Mouse (Mus musculus) CH12.LX (cell line): ENCODE results near the gene Pik3cb. TPM values are rescaled to one million over a fixed set of nuclear protein-coding genes. Genes with fewer than 3 reads are reported as not detected.

Experiments
- DNase-seq: peaks from one replicate; pipeline ENCODE4 v3.0.0-alpha.2; 2013; ENCODE audit errors: extremely low read depth
- H3K27ac ChIP-seq: 2 replicates; pipeline ENCODE4 v1.5.1; 2012; ENCODE audit warnings: low read depth, mild to moderate bottlenecking, control low read depth, moderate library complexity; ENCODE audit not compliant: insufficient read depth
- H3K27me3 ChIP-seq: replicated peaks from 2 replicates; pipeline ENCODE3; 2012; ENCODE audit warnings: inconsistent platforms
- H3K36me3 ChIP-seq, 2 experiments: replicated peaks in 1 of 2; 2 replicates each; pipeline versions ENCODE3 to v1.6.1; 2012; ENCODE audit warnings: inconsistent platforms in 1 of 2, low read length in 1 of 2, mild to moderate bottlenecking in 1 of 2, mixed read lengths in 1 of 2, moderate library complexity in 1 of 2; ENCODE audit not compliant: control insufficient read depth in 1 of 2, insufficient read depth in 1 of 2
- H3K4me1 ChIP-seq, 2 experiments: 2 replicates each; pipeline ENCODE4 v1.6.1; 2012; ENCODE audit warnings: inconsistent platforms in 1 of 2, moderate library complexity in 1 of 2; ENCODE audit not compliant: insufficient read depth in 2 of 2, control insufficient read depth in 1 of 2
- H3K4me2 ChIP-seq: 2 replicates; pipeline ENCODE4 v1.6.1; 2012; ENCODE audit warnings: low read depth, mild to moderate bottlenecking, control low read depth; ENCODE audit not compliant: poor library complexity, insufficient read depth, severe bottlenecking
- H3K4me3 ChIP-seq, 3 experiments: fragments of 150-350 bp in 1 of 3; sonication (generic) in 1 of 3; replicated peaks in 1 of 3; 2 replicates each; pipeline versions ENCODE3 to v1.5.1; 2011 to 2012; ENCODE audit warnings: low read depth in 2 of 3, low read length in 2 of 3, mild to moderate bottlenecking in 2 of 3, moderate library complexity in 2 of 3, control low read depth in 1 of 3, improper control_type of control experiment in 1 of 3, inconsistent platforms in 1 of 3, mixed read lengths in 1 of 3; ENCODE audit not compliant: poor library complexity in 1 of 3
- H3K79me2 ChIP-seq: replicated peaks from 2 replicates; pipeline ENCODE4 v1.6.1; 2012; ENCODE audit warnings: mild to moderate bottlenecking, moderate library complexity; ENCODE audit not compliant: control insufficient read depth, poor library complexity, insufficient read depth, severe bottlenecking; ENCODE audit errors: extremely low read depth
- H3K9ac ChIP-seq: 2 replicates; pipeline ENCODE4 v1.6.1; 2012; ENCODE audit warnings: low read depth, mild to moderate bottlenecking, control low read depth, moderate library complexity; ENCODE audit not compliant: insufficient read depth
- H3K9me3 ChIP-seq: replicated peaks from 2 replicates; pipeline ENCODE3; 2012; ENCODE audit warnings: low read length, inconsistent platforms, mixed read lengths
- BHLHE40 ChIP-seq: IDR thresholded peaks from 2 replicates; pipeline ENCODE4 v1.6.1; 2011; ENCODE audit warnings: mild to moderate bottlenecking, low read depth, low read length, improper control_type of control experiment
- CHD1 ChIP-seq: IDR thresholded peaks from 2 replicates; pipeline ENCODE4 v1.6.1; 2012; ENCODE audit warnings: low read depth, low read length, improper control_type of control experiment, inconsistent platforms
- CHD2 ChIP-seq: IDR thresholded peaks from 2 replicates; pipeline ENCODE4 v1.6.1; 2011; ENCODE audit warnings: low read length, improper control_type of control experiment
- E2F4 ChIP-seq: IDR thresholded peaks from 2 replicates; pipeline ENCODE4 v1.6.1; 2011; ENCODE audit warnings: low read depth, low read length, improper control_type of control experiment; ENCODE audit not compliant: insufficient replicate concordance
- ELF1 ChIP-seq: IDR thresholded peaks from 2 replicates; pipeline ENCODE4 v1.6.1; 2014; ENCODE audit warnings: low read depth, mild to moderate bottlenecking, inconsistent platforms, low read length, improper control_type of control experiment
- ETS1 ChIP-seq: conservative IDR thresholded peaks from 2 replicates; pipeline ENCODE4 v1.6.1; 2012; ENCODE audit warnings: low read depth, mild to moderate bottlenecking, inconsistent platforms, low read length, improper control_type of control experiment, moderate library complexity
- HCFC1 ChIP-seq: IDR thresholded peaks from 2 replicates; pipeline ENCODE4 v1.6.1; 2012; ENCODE audit warnings: low read depth, mild to moderate bottlenecking, inconsistent platforms, low read length, improper control_type of control experiment
- IRF4 ChIP-seq: IDR thresholded peaks from 2 replicates; pipeline ENCODE4 v1.6.1; 2014; ENCODE audit warnings: low read depth, mild to moderate bottlenecking, inconsistent platforms, low read length, improper control_type of control experiment
- JUN ChIP-seq: IDR thresholded peaks from 2 replicates; pipeline ENCODE4 v1.6.1; 2011; ENCODE audit warnings: low read depth, mild to moderate bottlenecking, low read length, improper control_type of control experiment, moderate library complexity; ENCODE audit not compliant: insufficient read depth
- JUND ChIP-seq: conservative IDR thresholded peaks from 2 replicates; pipeline ENCODE4 v1.6.1; 2011; ENCODE audit warnings: low read depth, low read length, improper control_type of control experiment
- KAT2A ChIP-seq: IDR thresholded peaks from 2 replicates; pipeline ENCODE4 v1.6.1; 2012; ENCODE audit warnings: low read length, improper control_type of control experiment, inconsistent platforms; ENCODE audit not compliant: insufficient replicate concordance
- MAFK ChIP-seq: IDR thresholded peaks from 2 replicates; pipeline ENCODE4 v1.6.1; 2011; ENCODE audit warnings: low read length, improper control_type of control experiment; ENCODE audit not compliant: insufficient replicate concordance
- MEF2A ChIP-seq: IDR thresholded peaks from 2 replicates; pipeline ENCODE4 v1.6.1; 2014; ENCODE audit warnings: low read depth, mild to moderate bottlenecking, inconsistent platforms, low read length, improper control_type of control experiment, borderline replicate concordance
- MXI1 ChIP-seq: IDR thresholded peaks from 2 replicates; pipeline ENCODE4 v1.6.1; 2011; ENCODE audit warnings: mild to moderate bottlenecking, low read depth, low read length, improper control_type of control experiment
- NELFE ChIP-seq: IDR thresholded peaks from 2 replicates; pipeline ENCODE4 v1.6.1; 2011; ENCODE audit warnings: low read depth, low read length, improper control_type of control experiment
- POLR2A ChIP-seq: IDR thresholded peaks from 2 replicates; pipeline ENCODE4 v1.6.1; 2011; ENCODE audit warnings: low read depth, mild to moderate bottlenecking, improper control_type of control experiment, low read length
- RCOR1 ChIP-seq: conservative IDR thresholded peaks from 2 replicates; pipeline ENCODE4 v1.6.1; 2012; ENCODE audit warnings: low read depth, mild to moderate bottlenecking, inconsistent platforms, low read length, improper control_type of control experiment
- SIN3A ChIP-seq: IDR thresholded peaks from 2 replicates; pipeline ENCODE4 v1.6.1; 2012; ENCODE audit warnings: low read length, improper control_type of control experiment, inconsistent platforms
- SMC3 ChIP-seq: IDR thresholded peaks from 2 replicates; pipeline ENCODE4 v1.6.1; 2011; ENCODE audit warnings: low read depth, low read length, improper control_type of control experiment
- TBP ChIP-seq: conservative IDR thresholded peaks from 2 replicates; pipeline ENCODE4 v1.6.1; 2011; ENCODE audit warnings: low read depth, low read length, improper control_type of control experiment
- TCF12 ChIP-seq: IDR thresholded peaks from 2 replicates; pipeline ENCODE4 v1.6.1; 2014; ENCODE audit warnings: low read depth, mild to moderate bottlenecking, inconsistent platforms, low read length, improper control_type of control experiment
- UBTF ChIP-seq: IDR thresholded peaks from 2 replicates; pipeline ENCODE4 v1.6.1; 2012; ENCODE audit warnings: low read depth, mild to moderate bottlenecking, inconsistent platforms, low read length, improper control_type of control experiment, moderate library complexity
- USF2 ChIP-seq: conservative IDR thresholded peaks from 2 replicates; pipeline ENCODE4 v1.6.1; 2011; ENCODE audit warnings: low read depth, low read length, improper control_type of control experiment
- ZC3H11A ChIP-seq: IDR thresholded peaks from 2 replicates; pipeline ENCODE4 v1.6.1; 2012; ENCODE audit warnings: low read depth, mild to moderate bottlenecking, inconsistent platforms, low read length, improper control_type of control experiment
- ZKSCAN1 ChIP-seq: IDR thresholded peaks from 2 replicates; pipeline ENCODE4 v1.6.1; 2012; ENCODE audit warnings: low read depth, inconsistent platforms, low read length, improper control_type of control experiment, borderline replicate concordance
- ZMIZ1 ChIP-seq: IDR thresholded peaks from 2 replicates; pipeline ENCODE4 v1.6.1; 2012; ENCODE audit warnings: low read depth, mild to moderate bottlenecking, inconsistent platforms, low read length, improper control_type of control experiment
- ZNF384 ChIP-seq: IDR thresholded peaks from 2 replicates; pipeline ENCODE4 v1.6.1; 2012; ENCODE audit warnings: low read depth, low read length, improper control_type of control experiment, inconsistent platforms
- dilution Hi-C: fragments of 300-500 bp; cut with MboI; formaldehyde crosslinking; loops from 2 replicates; pipeline ENCODE4 v1.14.3; 2020; ENCODE audit warnings: low sequenced_read_pairs; ENCODE audit not compliant: extremely low pct_unique_long_range_greater_than_20kb, extremely low pct_ligation_motif_present
- in situ Hi-C: fragments of 300-500 bp; cut with MboI; formaldehyde crosslinking; loops from 3 replicates; pipeline ENCODE4 v1.14.3; 2019; ENCODE audit warnings: low sequenced_read_pairs, low pct_ligation_motif_present, low pct_unique_long_range_greater_than_20kb, mixed read lengths
- polyA plus RNA-seq: library from polyadenylated mRNA; unstranded; fragments of >175 nt; gene quantifications from 2 replicates; pipeline ENCODE4 v1.2.1, GENCODE M21; 2012; ENCODE audit warnings: low read depth; ENCODE audit not compliant: insufficient read length
- total RNA-seq, 2 experiments: library from RNA; depleted of rRNA; stranded (reverse); fragments of 300-350 nt in 1 of 2; fragments of >200 nt in 1 of 2; gene quantifications; 2 replicates each; pipeline ENCODE4 v1.2.3; 2012 to 2014

Pik3cb gene
- total and polyA plus RNA-seq, 3 experiments, result 1.0 to 3.2 (median 1.0) TPM

GRCm38 (mm10) chr9:99081718-99082117 is 58.7 kb downstream of the Pik3cb start:
- Histone ChIP-seq H3K36me3 (peaks cover 0 to 2% of the 10 kb centered on the region in 2 experiments), H3K9ac (no peak overlapping the region), H3K4me3 (no peak overlapping the region), H3K9me3 (no peaks in the 10 kb centered on the region), H3K79me2 (no peaks in the 10 kb centered on the region), H3K27ac (no peak overlapping the region), H3K4me1 (no peaks in the 10 kb centered on the region), H3K27me3 (no peaks in the 10 kb centered on the region), H3K4me2 (no peak overlapping the region)
- no peak for DNase-seq
- TF ChIP-seq ZC3H11A (no peak), NELFE (no peak), UBTF (no peak), JUND (no peak), BHLHE40 (no peak), JUN (no peak), ETS1 (no peak), SMC3 (no peak), TBP (no peak), IRF4 (no peak), ZNF384 (no peak), ELF1 (no peak), ZMIZ1 (no peak), RCOR1 (no peak), MXI1 (no peak), POLR2A (no peak), MAFK (no peak), CHD1 (no peak), HCFC1 (no peak), SIN3A (no peak)
- in situ Hi-C loops, result no loop called here
- dilution Hi-C loops, result no loop called here

- in situ Hi-C loops, result no loop called here
- DNase-seq, result no peak
- Histone ChIP-seq H3K27ac (no peak overlapping the region), H3K9me3 (no peaks in the 10 kb centered on the region), H3K4me2 (no peak overlapping the region), H3K9ac (no peak overlapping the region), H3K79me2 (no peaks in the 10 kb centered on the region), H3K4me3 (no peak overlapping the region), H3K36me3 (peaks cover 0 to 2% of the 10 kb centered on the region in 2 experiments), H3K27me3 (no peaks in the 10 kb centered on the region), H3K4me1 (no peaks in the 10 kb centered on the region)
- dilution Hi-C loops, result no loop called here
- TF ChIP-seq CHD2 (no peak), ETS1 (no peak), ZMIZ1 (no peak), KAT2A (no peak), HCFC1 (no peak), ZKSCAN1 (no peak), IRF4 (no peak), TCF12 (no peak), RCOR1 (no peak), E2F4 (no peak), TBP (no peak), JUN (no peak), MEF2A (no peak), USF2 (no peak), MAFK (no peak), ZNF384 (no peak)
Observed at GRCm38 (mm10) chr9:99081308-99081707, 59.1 kb downstream of the Pik3cb start.
